Comparison of ENCODE assay signal across 8 mouse cellular contexts in genomic region chr5:74974061-74974581, GRCm38 (mm10).
DNase-seq lines count a peak whose midpoint lies in the region; ATAC-seq and TF ChIP-seq lines count a peak whose summit lies in the region.

No protein-coding gene starts in this region.

- H3K27me3 ChIP-seq in heart, adult 2 months (ENCODE audit: control insufficient read depth, insufficient read depth, low read length), result no peaks in the 10 kb centered on the region
- no peaks in the 10 kb centered on the region for H3K27me3 ChIP-seq in kidney, postnatal 0 days (ENCODE audit: insufficient read depth, low read length)
- peaks cover 100% of the 10 kb centered on the region for H3K27me3 ChIP-seq in midbrain, embryonic 13.5 days

- TF ChIP-seq EP300 in heart, adult 2 months (IDR thresholded peaks at IDR 0.05; ENCODE audit: insufficient read depth, low read depth, low read length), result no peak

- intact Hi-C loops in heart, adult 2 months (cut with DNase I), result loop anchor here (2.0 kb wide), 1 partner anchor 69 kb away; no protein-coding TSS in a partner anchor

- no peaks in the 10 kb centered on the region for H3K9me3 ChIP-seq in kidney, postnatal 0 days (replicated peaks; ENCODE audit: low read length)
- no peaks in the 10 kb centered on the region for H3K9me3 ChIP-seq in midbrain, embryonic 13.5 days

- no peak overlapping the region; the same call in 1 of the 2 replicates for H3K9ac ChIP-seq in heart, adult 2 months (ENCODE audit: low read depth, low read length)
- no peak overlapping the region for H3K9ac ChIP-seq in kidney, postnatal 0 days (ENCODE audit: low read depth, low read length)
- no peak overlapping the region for H3K9ac ChIP-seq in midbrain, embryonic 13.5 days (replicated peaks)

- no peak overlapping the region for H3K4me2 ChIP-seq in kidney, postnatal 0 days (ENCODE audit: low read length)
- H3K4me2 ChIP-seq in midbrain, embryonic 13.5 days (replicated peaks), result no peak overlapping the region

- peak overlapping the region; percentile 86 for H3K27ac ChIP-seq in heart, adult 2 months
- H3K27ac ChIP-seq in kidney, postnatal 0 days, result peak overlapping the region; percentile 87
- no peak overlapping the region for H3K27ac ChIP-seq in midbrain, embryonic 13.5 days

- no peaks in the 10 kb centered on the region for H3K79me2 ChIP-seq in heart, adult 2 months (replicated peaks; ENCODE audit: control insufficient read depth, insufficient read depth, low read length)

- 66% methylated on average over 22 of the region's 22 CpGs for WGBS in heart, adult 2 months
- whole genome bisulfite sequencing in kidney, postnatal 0 days, result 49% methylated on average over 22 of the region's 22 CpGs
- 58% methylated on average over 22 of the region's 22 CpGs for WGBS in midbrain, embryonic 13.5 days

- H3K36me3 ChIP-seq in heart, adult 2 months (ENCODE audit: control insufficient read depth, insufficient read depth, low read length), result no peaks in the 10 kb centered on the region
- no peaks in the 10 kb centered on the region for H3K36me3 ChIP-seq in kidney, postnatal 0 days (ENCODE audit: insufficient read depth, low read length)
- no peaks in the 10 kb centered on the region for H3K36me3 ChIP-seq in midbrain, embryonic 13.5 days

- TF ChIP-seq POLR2A in heart, adult 2 months (IDR thresholded peaks at IDR 0.05; ENCODE audit: insufficient read depth, low read depth, low read length), result no peak

- ATAC-seq in kidney, postnatal 0 days (replicated peaks; ENCODE audit: low FRiP score, low read depth), result peak; percentile 84
- ATAC-seq in midbrain, embryonic 13.5 days, result no peak

- no peak overlapping the region for H3K4me3 ChIP-seq in heart, adult 2 months
- H3K4me3 ChIP-seq in kidney, postnatal 0 days (replicated peaks; ENCODE audit: low read depth, low read length), result no peak overlapping the region
- no peak overlapping the region for H3K4me3 ChIP-seq in midbrain, embryonic 13.5 days (replicated peaks)

- TF ChIP-seq CTCF in heart, adult 2 months (IDR thresholded peaks at IDR 0.05), result no peak
- TF ChIP-seq CTCF in kidney, postnatal 0 days (IDR thresholded peaks at IDR 0.05; ENCODE audit: low read depth), result no peak

- peaks cover 11% of the 10 kb centered on the region for H3K4me1 ChIP-seq in heart, adult 2 months (ENCODE audit: control insufficient read depth, insufficient read depth, low read length)
- peaks cover 6% of the 10 kb centered on the region; the same call in 1 of the 2 replicates for H3K4me1 ChIP-seq in kidney, postnatal 0 days (replicated peaks; ENCODE audit: insufficient read depth, low read length)
- H3K4me1 ChIP-seq in midbrain, embryonic 13.5 days (replicated peaks), result peaks cover under 1% of the 10 kb centered on the region; the same call in 1 of the 2 replicates

- peak; percentile 39 to 46 for DNase-seq in adrenal gland, postnatal 36 days
- DNase-seq in heart, adult 2 months, result peak; percentile 72 to 75
- peak; percentile 85 for DNase-seq in kidney, postnatal 0 days (ENCODE audit: low spot score)
- peak; percentile 64 for DNase-seq in lung, postnatal 14 days
- DNase-seq in urinary bladder, postnatal 4 days (ENCODE audit: low spot score in 2 of 2), result peak; percentile 65 to 67
- no peak for DNase-seq in layer of hippocampus, adult 9-11 months
- DNase-seq in right cerebral cortex, postnatal 25 days, result no peak

Comparison
In these comparisons a context has a peak if more than half of its experiments do, and no peak if none do; other contexts are left out.
1. DNase-seq: peak in adrenal gland, postnatal 36 days (2 of 2), heart, adult 2 months (2 of 2), kidney, postnatal 0 days (single experiment), lung, postnatal 14 days (single experiment) and urinary bladder, postnatal 4 days (2 of 2); none in layer of hippocampus, adult 9-11 months (single experiment) and right cerebral cortex, postnatal 25 days (single experiment).